Mouse (Mus musculus): ENCODE measurements around the gene Polr2g.

Gene Polr2g

DNA sequence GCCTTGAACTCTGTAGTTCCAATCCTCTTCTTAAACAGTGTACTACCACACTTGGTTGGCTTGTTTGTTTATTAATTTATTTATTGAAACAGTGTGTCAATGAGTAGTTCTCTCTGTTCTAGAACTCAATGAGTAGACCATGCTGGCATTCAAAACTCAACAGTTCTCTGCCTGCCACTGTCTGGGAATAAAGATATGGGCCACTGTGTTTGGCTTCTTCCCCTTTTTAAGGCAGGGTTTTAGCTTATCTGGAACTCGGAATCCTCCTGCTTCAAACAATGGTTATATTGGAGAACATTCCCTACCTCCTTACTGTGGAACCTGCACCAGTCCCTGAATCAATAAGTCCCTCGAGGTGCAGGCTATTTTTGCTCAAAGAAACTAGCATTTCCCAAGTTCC is 39.5 kb downstream of the Polr2g start:
- DNase-seq (ENCODE audit: low spot score in 2 of 2) = no peak

DNA sequence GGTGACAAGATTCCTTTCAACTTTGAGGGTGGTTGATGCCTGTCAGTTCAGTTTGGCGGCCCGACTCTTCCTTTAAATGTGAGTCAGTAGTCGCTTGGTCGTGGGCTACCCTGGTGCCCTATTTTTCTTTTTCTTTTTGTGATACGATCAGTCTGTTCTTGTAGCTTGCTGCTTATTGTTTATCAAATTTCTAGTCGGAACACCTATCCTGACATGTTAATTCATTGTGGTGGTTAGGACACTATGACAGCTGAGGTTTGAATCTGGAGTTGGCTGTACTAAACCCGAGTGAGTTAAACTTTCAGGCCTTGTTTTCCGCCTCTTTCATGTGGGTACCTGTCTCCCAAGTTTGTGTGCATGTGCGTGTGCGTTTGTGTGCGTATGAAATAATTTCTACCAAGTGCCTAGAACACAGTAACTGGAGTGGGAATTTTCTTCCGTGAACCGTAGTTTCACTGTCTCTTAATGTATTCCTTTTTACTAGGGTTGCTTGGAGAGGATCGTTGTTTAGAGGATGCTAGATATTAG is 40.8 kb downstream of the Polr2g start:
- DNase-seq (ENCODE audit: low spot score in 2 of 2) = no peak

DNA sequence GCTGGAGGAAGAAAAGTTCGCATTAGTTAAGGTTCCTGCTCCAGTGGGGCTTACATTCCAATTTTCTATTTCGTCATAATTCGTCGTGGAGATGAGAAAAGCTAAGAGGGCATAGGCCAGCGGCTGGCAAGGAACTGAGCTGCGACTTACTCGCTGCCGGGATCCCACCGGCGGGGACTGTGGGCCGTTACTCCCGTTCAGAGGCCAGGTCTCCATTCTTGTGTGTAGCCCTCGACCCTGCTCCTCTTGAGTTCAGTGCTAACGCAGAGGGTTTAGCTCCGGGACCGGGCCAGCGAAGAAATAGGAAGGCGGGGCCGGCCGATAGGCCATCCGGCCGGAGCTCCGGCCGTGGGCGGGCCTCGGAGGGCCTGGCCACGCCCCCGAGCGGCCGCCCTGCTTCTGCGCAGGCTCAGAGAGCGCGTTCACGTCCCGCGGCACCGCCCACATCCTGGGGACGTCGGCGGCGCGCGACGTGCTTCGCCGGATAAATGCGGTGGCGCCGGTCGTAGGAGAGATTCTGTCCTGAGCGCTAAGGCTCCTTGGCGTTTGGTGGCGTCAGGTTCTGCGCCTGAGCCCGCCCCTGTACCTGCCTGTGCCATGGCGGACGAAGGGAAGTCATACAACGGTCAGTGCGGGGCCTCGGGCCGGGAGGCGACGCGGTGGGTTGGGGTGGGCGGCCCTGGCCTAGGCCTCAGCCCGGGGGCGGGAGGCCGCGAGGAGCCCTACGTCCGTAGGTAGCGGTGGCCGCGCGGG is 41.6 kb downstream of the Polr2g start, which contains the start of gene Nxf1:
TSS of gene Nxf1 (plus strand) at position 439 of the 753 bp plus-strand sequence.
- peak; percentile 89 to 94 for DNase-seq (ENCODE audit: low spot score in 2 of 2)

DNA sequence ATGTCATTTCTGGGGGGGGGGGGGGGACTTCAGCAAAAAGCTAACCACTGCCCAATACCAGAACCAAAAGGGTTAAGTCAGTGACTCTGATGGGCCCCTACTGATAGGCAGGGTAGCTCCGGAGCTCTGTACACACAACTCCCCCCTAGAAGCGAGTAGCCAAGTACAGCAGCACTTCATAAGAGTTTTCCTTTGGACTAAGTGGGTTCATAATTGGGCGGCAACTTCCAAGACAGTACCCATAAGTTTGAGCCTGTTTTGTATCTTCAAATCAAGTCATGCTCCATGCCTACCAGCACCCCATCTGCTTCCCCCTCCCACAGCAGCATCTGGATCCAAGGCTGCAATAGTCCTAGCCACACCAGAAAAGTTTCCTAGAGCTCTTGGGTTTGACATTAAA is 42.7 kb downstream of the Polr2g start:
- DNase-seq (ENCODE audit: low spot score in 2 of 2) = no peak

DNA sequence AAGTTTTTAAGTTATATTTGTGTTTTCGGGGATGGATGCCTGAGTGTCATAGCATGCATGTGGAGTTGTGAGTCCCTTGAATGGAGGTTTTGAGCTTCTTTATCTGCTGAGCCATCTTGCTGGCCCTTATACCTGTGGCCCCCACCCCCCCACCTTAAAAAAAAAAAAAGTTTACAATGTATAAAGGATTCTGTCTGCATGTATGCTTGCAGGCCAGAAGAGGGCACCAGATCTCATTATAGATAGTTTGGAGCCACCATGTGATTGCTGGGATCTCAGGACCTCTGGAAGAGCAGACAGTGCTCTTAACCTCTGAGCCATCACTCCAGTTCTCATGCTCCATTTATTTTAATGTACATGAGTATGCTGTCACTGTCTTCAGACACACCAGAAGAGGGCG is 51.0 kb downstream of the Polr2g start:
- no peak for DNase-seq (ENCODE audit: low spot score in 2 of 2)

DNA sequence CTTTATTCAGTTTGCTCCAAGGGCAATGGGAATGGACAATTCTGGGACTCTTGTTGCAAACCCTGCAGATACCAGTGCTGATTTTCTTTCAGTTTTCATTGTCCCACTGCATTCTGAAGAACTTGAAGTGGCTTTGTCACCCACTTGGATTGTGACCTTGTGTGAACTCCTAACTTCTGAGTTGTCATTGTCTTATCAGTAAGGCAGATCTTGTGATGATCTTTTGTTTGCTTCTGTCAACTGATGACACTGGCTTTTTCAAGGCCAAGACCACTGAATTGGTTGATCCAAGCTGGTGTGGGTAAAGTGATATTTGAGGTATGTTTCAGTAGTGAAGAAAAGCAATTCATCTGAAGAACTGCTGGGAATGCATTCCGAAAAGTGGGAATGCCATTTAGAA is 53.0 kb downstream of the Polr2g start:
- DNase-seq (ENCODE audit: low spot score in 2 of 2) = no peak
